Mouse (Mus musculus) hematopoietic stem cell, adult 5-6 weeks (primary cell): Measurements from ENCODE around the gene Ankrd55. TPM values are rescaled to one million over a fixed set of nuclear protein-coding genes. Genes with fewer than 3 reads are reported as not detected.
"Not testable (repeated sequence)": the region's sequence is repeated elsewhere in the genome, so short reads cannot be mapped to it uniquely, and the experiment has no call there.

Source experiments
- ATAC-seq, 2 experiments: fragments of 125-278 bp in 1 of 2; replicated peaks in 1 of 2; 2 replicates each; pipeline ENCODE4 v1.8.0; 2016 to 2017; ENCODE audit warnings: inconsistent platforms in 2 of 2, mild to moderate bottlenecking in 2 of 2, moderate number of reproducible peaks in 2 of 2, low read depth in 1 of 2, moderate TSS enrichment in 1 of 2; ENCODE audit not compliant: low FRiP score in 2 of 2, poor library complexity in 2 of 2, severe bottlenecking in 2 of 2, insufficient read depth in 1 of 2, low TSS enrichment in 1 of 2
- total RNA-seq: library from RNA; stranded (forward); fragments of 172-1452, 232-1000 nt; gene quantifications from 2 replicates; pipeline ENCODE4 v1.2.3, GENCODE M21; 2017

Ankrd55 gene
- total RNA-seq, 1 experiment from 2014 or later: not detected

GRCm38 (mm10) chr13:112412251-112412650, 124.0 kb downstream of the Ankrd55 start:
- ATAC-seq: no peak

- ATAC-seq: no peak
These were observed 124.6 kb downstream of the Ankrd55 start for GRCm38 (mm10) chr13:112412824-112413223.

GRCm38 (mm10) chr13:112413611-112414010, 125.4 kb downstream of the Ankrd55 start:
- no peak for ATAC-seq

DNA sequence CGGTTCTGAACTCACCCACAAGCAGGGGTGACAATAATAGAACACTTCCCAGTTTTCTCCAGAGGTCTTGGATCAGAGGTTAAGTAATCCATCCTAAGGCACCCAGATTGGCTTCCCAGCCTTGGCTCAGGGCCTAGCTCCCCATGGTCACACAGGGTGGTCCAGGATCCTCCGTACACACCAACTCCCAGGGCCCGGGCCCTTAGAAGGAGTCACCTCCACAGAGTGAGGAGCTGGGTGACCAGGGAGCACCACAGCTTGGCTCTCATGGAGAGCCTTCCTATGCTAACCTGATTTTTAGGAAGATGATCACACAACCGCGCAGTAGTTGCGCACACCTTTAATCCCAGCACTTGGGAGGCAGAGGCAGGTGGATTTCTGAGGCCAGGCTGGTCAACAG, 127.6 kb downstream of the Ankrd55 start:
- no peak for ATAC-seq

DNA sequence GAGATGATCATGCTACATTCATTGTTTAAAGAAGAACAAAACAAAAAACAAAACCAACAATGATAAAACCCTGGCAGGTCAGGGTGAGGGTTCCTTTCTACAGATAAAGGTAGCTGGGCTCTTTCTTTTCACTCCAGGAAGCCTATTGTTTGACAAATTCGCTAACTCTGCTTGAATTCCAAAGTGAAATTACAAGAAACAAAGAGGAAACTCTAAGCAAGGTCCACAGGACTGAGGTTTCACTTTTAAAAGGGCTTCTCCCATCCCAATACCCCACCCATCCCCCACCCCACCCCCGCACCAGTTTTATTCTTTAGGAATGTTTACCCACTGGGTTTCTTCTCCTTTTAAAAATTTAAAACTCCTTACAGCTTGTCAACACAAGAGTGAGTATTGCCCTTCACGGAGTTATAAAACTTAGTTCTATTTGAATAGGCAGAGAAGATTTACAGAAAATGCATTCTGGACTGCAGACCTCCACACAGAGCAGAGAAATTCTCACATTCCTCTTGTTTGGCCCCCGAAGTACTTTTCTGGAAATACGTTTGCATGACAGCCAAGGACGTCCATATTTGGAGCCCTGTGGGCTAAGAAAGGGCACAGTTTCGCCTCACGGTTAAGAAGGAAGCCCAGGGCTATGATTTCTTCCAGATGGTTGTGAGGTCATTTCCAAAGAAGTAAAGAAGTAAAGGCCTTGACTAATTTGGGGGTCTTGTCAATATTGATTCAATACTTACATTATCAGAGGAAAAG, 128.3 kb downstream of the Ankrd55 start:
- ATAC-seq: no peak

DNA sequence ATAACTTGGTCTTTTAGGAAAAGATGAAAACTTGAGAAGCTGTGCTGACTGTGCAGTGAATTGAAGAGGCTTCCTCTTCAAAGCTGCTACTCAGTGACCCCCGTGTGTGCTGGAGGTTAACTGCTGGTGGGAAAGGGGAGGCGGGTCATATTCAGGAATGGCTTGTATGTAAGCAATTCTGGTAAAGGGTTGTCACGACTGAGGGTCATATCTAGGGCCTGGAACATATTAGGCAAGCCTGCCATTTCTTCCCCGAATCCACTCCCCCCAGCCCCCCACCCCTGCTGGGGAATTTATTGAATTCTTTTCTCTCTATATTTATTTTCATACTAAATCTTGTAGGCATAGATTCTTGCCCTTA, 128.9 kb downstream of the Ankrd55 start:
- no peak for ATAC-seq

DNA sequence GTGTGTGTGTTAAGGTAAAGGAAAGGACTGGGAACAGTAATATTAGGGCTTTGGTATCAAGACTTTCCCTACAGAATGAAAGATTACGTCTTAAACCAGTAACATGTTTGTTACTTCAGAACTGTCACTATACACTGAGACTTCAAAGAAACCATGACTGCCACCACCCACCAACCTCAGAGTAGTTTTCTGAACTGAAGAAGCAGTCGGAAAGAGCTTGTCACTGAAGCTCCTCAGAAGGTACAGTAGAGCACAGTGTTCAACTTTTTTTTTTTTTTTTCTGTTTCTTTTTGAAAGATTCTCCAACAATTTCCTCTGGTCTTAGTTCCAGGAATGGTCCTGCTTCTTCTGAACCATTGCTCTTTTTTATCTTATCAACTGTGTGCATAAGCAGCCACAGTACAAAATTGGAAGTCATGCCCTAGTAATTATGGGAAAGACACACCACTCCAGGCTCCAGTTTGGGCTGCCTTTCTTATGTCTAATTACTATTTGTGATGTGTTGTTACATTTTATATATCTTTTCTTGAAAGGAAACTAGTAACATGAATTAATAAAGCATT, 129.7 kb downstream of the Ankrd55 start:
- ATAC-seq: no peak

GRCm38 (mm10) chr13:112418595-112418994, 130.3 kb downstream of the Ankrd55 start:
- ATAC-seq: no peak

DNA sequence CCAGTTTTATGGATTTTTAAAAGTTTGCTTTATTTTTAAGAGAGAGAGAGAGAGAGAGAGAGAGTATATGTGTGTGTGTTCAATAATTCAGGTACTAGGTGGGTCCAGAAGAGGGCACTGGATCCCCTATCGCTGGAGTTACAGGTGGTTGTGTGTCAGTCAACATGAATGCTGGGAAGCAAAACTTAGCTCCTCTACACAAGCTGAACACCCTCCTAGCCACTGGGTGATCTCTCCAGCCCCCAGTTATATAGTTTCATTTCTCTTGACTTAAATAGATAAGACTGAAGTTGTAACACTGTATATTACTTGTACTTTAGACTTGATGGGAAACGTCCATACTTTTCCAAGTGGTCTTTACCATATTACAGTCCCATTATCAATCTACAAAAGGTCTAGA, 136.0 kb downstream of the Ankrd55 start:
- ATAC-seq: no peak

DNA sequence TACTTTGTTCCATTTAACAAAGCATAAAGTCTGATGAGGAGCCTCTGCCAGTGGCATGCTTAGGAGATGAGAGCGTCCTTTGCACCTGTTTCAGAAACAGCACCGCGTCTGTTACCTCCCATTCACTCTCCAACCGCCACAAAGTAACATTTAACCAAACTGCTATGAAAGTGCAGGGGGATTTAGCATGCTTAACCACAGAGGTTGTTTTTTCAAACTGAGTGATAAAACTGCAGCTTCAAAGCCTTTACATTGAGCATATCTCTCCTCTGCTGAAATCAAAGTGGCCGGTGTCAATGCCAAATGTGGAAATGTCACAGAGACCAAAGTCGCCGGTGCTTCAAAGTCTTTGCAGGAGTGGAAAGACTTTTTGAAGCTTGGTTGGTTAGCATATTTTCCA, 136.4 kb downstream of the Ankrd55 start:
- ATAC-seq: no peak

- ATAC-seq: no peak
These were observed 137.0 kb downstream of the Ankrd55 start for GRCm38 (mm10) chr13:112425181-112425654.

- ATAC-seq: peak; percentile 58 to 66
These were observed 138.2 kb downstream of the Ankrd55 start for GRCm38 (mm10) chr13:112426265-112427135.

GRCm38 (mm10) chr13:112427136-112427470, 138.9 kb downstream of the Ankrd55 start:
- not testable (repeated sequence) for ATAC-seq

- ATAC-seq: peak; percentile 76 to 89
These were observed 139.3 kb downstream of the Ankrd55 start for GRCm38 (mm10) chr13:112427521-112427920.

GRCm38 (mm10) chr13:112433271-112433670, 145.0 kb downstream of the Ankrd55 start:
- ATAC-seq: peak; percentile 78 to 89
